Mouse (Mus musculus): ENCODE measurements at regions not wholly inside any gene's neighbourhood (a gene's known extent, or its start where the extent isn't known, plus 50 kb on each side); places are given as distances from the start of the nearest gene placed in this dataset.

- WGBS: 65% methylated on average over 7 of the region's 7 CpGs
- Histone ChIP-seq H3K36me3 (replicated peaks) (no peaks in the 10 kb centered on the region), H3K9me3 (no peaks in the 10 kb centered on the region; the same call in 1 of the 2 replicates), H3K27me3 (replicated peaks; ENCODE audit: low read depth, poor library complexity, severe bottlenecking) (peaks cover 39% of the 10 kb centered on the region), H3K4me1 (peaks cover 18% of the 10 kb centered on the region), H3K4me3 (no peak overlapping the region), H3K27ac (replicated peaks) (no peak overlapping the region)
- DNase-seq (ENCODE audit: low spot score): peak; percentile 53
Observed at GRCm38 (mm10) chr7:136010013-136010412, 293.9 kb upstream of the Mki67 start.

GRCm38 (mm10) chr7:136014706-136015105, 298.5 kb upstream of the Mki67 start:
- no peaks in the 10 kb centered on the region; the same call in 1 of the 2 replicates for H3K9me3 ChIP-seq
- H3K4me1 ChIP-seq: peaks cover 7% of the 10 kb centered on the region
- H3K27me3 ChIP-seq (replicated peaks; ENCODE audit: low read depth, poor library complexity, severe bottlenecking): peaks cover 11% of the 10 kb centered on the region; the same call in 1 of the 2 replicates
- H3K27ac ChIP-seq (replicated peaks): no peak overlapping the region
- no peak for DNase-seq (ENCODE audit: low spot score)
- 58% methylated on average over 4 of the region's 4 CpGs for WGBS
- H3K4me3 ChIP-seq: no peak overlapping the region
- H3K36me3 ChIP-seq (replicated peaks): no peaks in the 10 kb centered on the region

- Histone ChIP-seq H3K27me3 (replicated peaks; ENCODE audit: low read depth, poor library complexity, severe bottlenecking) (0 out of 2 replicates have a peak, but pooled peaks cover 7% of the 10 kb centered on the region), H3K36me3 (replicated peaks) (no peaks in the 10 kb centered on the region), H3K4me1 (peaks cover 13% of the 10 kb centered on the region), H3K9me3 (no peaks in the 10 kb centered on the region), H3K27ac (replicated peaks) (no peak overlapping the region), H3K4me3 (no peak overlapping the region)
- no peak for DNase-seq (ENCODE audit: low spot score)
- 80% methylated on average over 8 of the region's 8 CpGs for WGBS
Observed at GRCm38 (mm10) chr7:136016918-136017317, 300.8 kb upstream of the Mki67 start.

- WGBS: 71% methylated on average over 7 of the region's 7 CpGs
- Histone ChIP-seq H3K36me3 (replicated peaks) (no peaks in the 10 kb centered on the region), H3K9me3 (no peaks in the 10 kb centered on the region), H3K27me3 (replicated peaks; ENCODE audit: low read depth, poor library complexity, severe bottlenecking) (peaks cover 20% of the 10 kb centered on the region), H3K4me3 (no peak overlapping the region), H3K27ac (replicated peaks) (no peak overlapping the region; the same call in 1 of the 2 replicates), H3K4me1 (peaks cover 30% of the 10 kb centered on the region)
- no peak for DNase-seq (ENCODE audit: low spot score)
Observed at GRCm38 (mm10) chr7:136020577-136020976, 304.4 kb upstream of the Mki67 start.

GRCm38 (mm10) chr7:136021071-136021470, 304.9 kb upstream of the Mki67 start:
- H3K4me3 ChIP-seq: no peak overlapping the region
- peaks cover 20% of the 10 kb centered on the region for H3K27me3 ChIP-seq (replicated peaks; ENCODE audit: low read depth, poor library complexity, severe bottlenecking)
- DNase-seq (ENCODE audit: low spot score): no peak
- WGBS: 66% methylated on average over 2 of the region's 2 CpGs
- H3K36me3 ChIP-seq (replicated peaks): no peaks in the 10 kb centered on the region
- no peaks in the 10 kb centered on the region for H3K9me3 ChIP-seq
- no peak overlapping the region for H3K27ac ChIP-seq (replicated peaks)
- H3K4me1 ChIP-seq: peaks cover 30% of the 10 kb centered on the region

- DNase-seq (ENCODE audit: low spot score): no peak
- 71% methylated on average over 5 of the region's 5 CpGs for WGBS
Observed at GRCm38 (mm10) chr7:136022781-136023448, 306.8 kb upstream of the Mki67 start.

GRCm38 (mm10) chr7:136026451-136026850, 310.3 kb upstream of the Mki67 start:
- H3K27ac ChIP-seq (replicated peaks): no peak overlapping the region

More at GRCm38 (mm10) chr7:136022781-136023448, 306.8 kb upstream of the Mki67 start:
- Histone ChIP-seq H3K9me3 (no peaks in the 10 kb centered on the region), H3K4me3 (no peak overlapping the region), H3K27ac (replicated peaks) (0 out of 2 replicates have a peak overlapping the region, but pooled peaks have one; percentile 7), H3K27me3 (replicated peaks; ENCODE audit: low read depth, poor library complexity, severe bottlenecking) (peaks cover 20% of the 10 kb centered on the region), H3K36me3 (replicated peaks) (no peaks in the 10 kb centered on the region), H3K4me1 (peaks cover 36% of the 10 kb centered on the region)

GRCm38 (mm10) chr7:136032026-136032425, 315.9 kb upstream of the Mki67 start:
- Histone ChIP-seq H3K36me3 (replicated peaks) (no peaks in the 10 kb centered on the region), H3K27ac (replicated peaks) (no peak overlapping the region), H3K9me3 (no peaks in the 10 kb centered on the region), H3K4me3 (no peak overlapping the region), H3K27me3 (replicated peaks; ENCODE audit: low read depth, poor library complexity, severe bottlenecking) (no peaks in the 10 kb centered on the region), H3K4me1 (peaks cover 14% of the 10 kb centered on the region)
- DNase-seq (ENCODE audit: low spot score): no peak
- WGBS: 90% methylated on average over 6 of the region's 6 CpGs

More at GRCm38 (mm10) chr7:136026451-136026850, 310.3 kb upstream of the Mki67 start:
- Histone ChIP-seq H3K36me3 (replicated peaks) (no peaks in the 10 kb centered on the region), H3K9me3 (no peaks in the 10 kb centered on the region), H3K4me3 (no peak overlapping the region), H3K4me1 (peaks cover 35% of the 10 kb centered on the region), H3K27me3 (replicated peaks; ENCODE audit: low read depth, poor library complexity, severe bottlenecking) (peaks cover 13% of the 10 kb centered on the region)
- DNase-seq (ENCODE audit: low spot score): no peak
- WGBS: 76% methylated on average over 7 of the region's 7 CpGs

GRCm38 (mm10) chr7:136033536-136033935, 317.4 kb upstream of the Mki67 start:
- DNase-seq (ENCODE audit: low spot score): no peak
- Histone ChIP-seq H3K36me3 (replicated peaks) (no peaks in the 10 kb centered on the region), H3K4me3 (no peak overlapping the region), H3K27ac (replicated peaks) (no peak overlapping the region), H3K27me3 (replicated peaks; ENCODE audit: low read depth, poor library complexity, severe bottlenecking) (no peaks in the 10 kb centered on the region), H3K4me1 (no peaks in the 10 kb centered on the region), H3K9me3 (no peaks in the 10 kb centered on the region)
- 93% methylated on average over 5 of the region's 5 CpGs for WGBS

- 80% methylated on average over 7 of the region's 7 CpGs for WGBS
- Histone ChIP-seq H3K4me1 (0 out of 2 replicates have a peak, but pooled peaks cover 3% of the 10 kb centered on the region), H3K36me3 (replicated peaks) (no peaks in the 10 kb centered on the region), H3K9me3 (no peaks in the 10 kb centered on the region), H3K4me3 (no peak overlapping the region), H3K27ac (replicated peaks) (no peak overlapping the region), H3K27me3 (replicated peaks; ENCODE audit: low read depth, poor library complexity, severe bottlenecking) (no peaks in the 10 kb centered on the region)
- no peak for DNase-seq (ENCODE audit: low spot score)
Observed at GRCm38 (mm10) chr7:136035735-136036134, 319.6 kb upstream of the Mki67 start.

GRCm38 (mm10) chr7:136038072-136038471, 321.9 kb upstream of the Mki67 start:
- WGBS: 85% methylated on average over 5 of the region's 5 CpGs
- no peak overlapping the region for H3K27ac ChIP-seq (replicated peaks)
- H3K4me1 ChIP-seq: peaks cover 18% of the 10 kb centered on the region
- no peaks in the 10 kb centered on the region for H3K36me3 ChIP-seq (replicated peaks)
- no peak overlapping the region for H3K4me3 ChIP-seq
- no peaks in the 10 kb centered on the region for H3K9me3 ChIP-seq
- no peak for DNase-seq (ENCODE audit: low spot score)
- H3K27me3 ChIP-seq (replicated peaks; ENCODE audit: low read depth, poor library complexity, severe bottlenecking): no peaks in the 10 kb centered on the region

- Histone ChIP-seq H3K4me3 (no peak overlapping the region), H3K9me3 (no peaks in the 10 kb centered on the region), H3K4me1 (peaks cover 18% of the 10 kb centered on the region), H3K27me3 (replicated peaks; ENCODE audit: low read depth, poor library complexity, severe bottlenecking) (peaks cover 8% of the 10 kb centered on the region; the same call in 1 of the 2 replicates), H3K36me3 (replicated peaks) (no peaks in the 10 kb centered on the region), H3K27ac (replicated peaks) (no peak overlapping the region)
- peak; percentile 33 for DNase-seq (ENCODE audit: low spot score)
- 47% methylated on average over 2 of the region's 2 CpGs for WGBS
Observed at GRCm38 (mm10) chr7:136038906-136039305, 322.7 kb upstream of the Mki67 start.

- Histone ChIP-seq H3K27ac (replicated peaks) (peak overlapping the region; percentile 32; the same call in 1 of the 2 replicates), H3K4me1 (peaks cover 47% of the 10 kb centered on the region), H3K4me3 (no peak overlapping the region), H3K27me3 (replicated peaks; ENCODE audit: low read depth, poor library complexity, severe bottlenecking) (peaks cover 8% of the 10 kb centered on the region; the same call in 1 of the 2 replicates), H3K9me3 (no peaks in the 10 kb centered on the region), H3K36me3 (replicated peaks) (no peaks in the 10 kb centered on the region)
- peak; percentile 54 for DNase-seq (ENCODE audit: low spot score)
- WGBS: 30% methylated on average over 4 of the region's 4 CpGs
Observed at GRCm38 (mm10) chr7:136041921-136042320, 325.8 kb upstream of the Mki67 start.
